Mouse (Mus musculus): ENCODE measurements around the gene Cdc45.

Gene Cdc45

DNA sequence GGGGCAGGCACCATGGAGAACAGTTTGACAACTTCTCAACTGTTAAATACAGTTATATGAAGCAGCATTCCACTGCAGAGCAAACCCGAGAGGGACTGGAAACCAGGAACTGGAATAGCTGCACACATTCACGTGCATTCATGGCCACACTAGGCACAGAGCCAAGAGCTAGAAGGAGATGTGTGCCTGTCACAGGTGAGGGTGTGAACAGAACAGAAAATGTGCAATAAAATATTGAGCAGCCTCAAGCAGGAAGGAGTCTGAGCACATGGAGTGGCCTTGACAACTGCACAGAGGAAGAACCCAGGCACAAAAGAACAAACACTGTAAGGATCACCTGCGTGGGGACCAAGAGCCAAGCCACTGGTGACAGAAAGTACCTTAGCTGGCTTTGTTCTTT lies 81.1 kb downstream of the Cdc45 start:
- DNase-seq (ENCODE audit: low read depth, low spot score) = no peak
